Mouse (Mus musculus) left cerebral cortex, postnatal 10 days (tissue): ENCODE measurements at regions not wholly inside any gene's neighbourhood (a gene's known extent, or its start where the extent isn't known, plus 50 kb on each side); places are given as distances from the start of the nearest gene placed in this dataset.

Source experiments
- DNase-seq, 2 experiments: peaks; one replicate each; pipeline ENCODE4 v3.0.0; 2021 to 2022; ENCODE audit warnings: low spot score in 2 of 2, mixed read lengths in 1 of 2; ENCODE audit errors: extremely low spot score in 1 of 2
- intact Hi-C: fragments of 180-260 bp; cut with DNase I; formaldehyde crosslinking; loops from one replicate; pipeline ENCODE4 v1.15.1; 2025

DNA sequence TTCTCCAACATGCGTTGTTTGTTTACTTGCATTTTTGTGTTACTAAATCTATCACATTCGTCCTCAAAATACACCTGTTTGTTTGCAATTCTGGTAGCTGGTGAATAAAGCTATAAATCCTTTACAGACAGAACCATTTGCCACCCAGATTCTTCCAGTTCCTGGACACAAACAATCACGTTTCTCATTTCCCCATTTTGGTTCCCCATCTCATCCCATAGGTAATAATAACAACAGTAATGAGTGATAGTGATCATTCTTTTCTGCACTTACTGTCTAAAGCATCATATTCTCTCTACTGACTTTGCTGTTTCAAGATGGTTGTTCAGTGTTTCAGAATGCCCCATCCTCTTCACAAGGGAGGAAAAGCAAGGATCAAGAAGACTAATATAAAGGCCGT, 368.3 kb downstream of the Rpl36a-ps1 start:
- intact Hi-C loops: no loop called here
- DNase-seq: no peak

DNA sequence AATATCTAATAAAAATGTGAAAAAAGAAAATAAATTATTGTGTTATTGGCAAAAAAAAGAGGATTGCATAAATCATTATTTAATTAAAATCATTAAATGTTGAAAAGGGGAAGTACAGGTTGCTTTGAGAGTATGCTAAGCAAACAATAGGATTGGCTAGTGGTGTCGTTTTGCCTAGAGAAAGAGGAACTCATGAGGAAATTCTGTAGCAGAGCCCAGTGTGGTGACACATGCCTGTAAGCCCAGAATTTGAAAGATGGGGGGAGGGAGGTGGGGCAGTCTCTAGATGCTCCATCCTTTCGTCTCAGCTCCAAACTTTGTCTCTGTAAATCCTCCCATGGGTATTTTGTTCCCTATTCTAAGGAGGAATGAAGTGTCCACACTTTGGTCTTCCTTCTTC, 388.3 kb downstream of the Rpl36a-ps1 start:
- no peak for DNase-seq
- intact Hi-C loops: no loop called here

DNA sequence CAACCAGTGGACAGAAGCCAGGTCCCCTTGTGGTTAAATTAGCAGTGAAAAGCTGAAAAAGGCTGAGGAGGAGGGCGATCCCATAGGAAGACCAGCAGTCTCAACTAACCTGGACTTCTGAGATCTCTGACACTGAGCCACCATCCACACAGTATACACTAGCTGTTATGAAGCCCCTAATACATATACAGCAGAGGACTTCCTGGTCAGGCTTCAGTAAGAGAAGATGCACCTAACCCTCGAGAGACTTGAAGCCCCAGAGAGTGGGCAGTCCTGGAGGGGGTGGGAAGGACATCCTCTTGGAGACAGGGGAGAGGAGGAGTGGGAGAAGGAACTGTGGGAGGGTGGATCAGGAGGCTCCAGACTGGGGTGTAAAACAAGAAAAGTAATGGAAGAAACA, 397.9 kb downstream of the Rpl36a-ps1 start:
- intact Hi-C loops: no loop called here

DNA sequence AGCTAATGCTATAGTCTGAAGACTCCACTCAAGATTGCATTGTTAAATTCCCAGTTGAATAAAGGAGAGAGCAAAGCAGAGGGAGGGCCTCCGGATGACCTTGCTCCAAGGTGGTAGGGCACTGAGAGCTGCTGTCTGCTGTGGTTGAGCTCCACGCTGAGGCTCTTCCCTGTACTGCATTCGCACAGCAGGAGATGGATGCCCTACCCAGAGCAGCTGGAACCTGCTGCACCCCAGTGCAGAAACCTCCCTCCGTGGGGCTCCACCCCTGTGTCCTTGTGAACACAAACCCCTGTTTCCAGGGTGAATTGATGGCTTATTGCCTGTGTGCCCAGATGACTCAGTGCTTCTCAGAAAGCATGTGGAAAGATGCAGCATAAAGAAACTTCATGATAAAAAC, 404.3 kb downstream of the Rpl36a-ps1 start:
- intact Hi-C loops: no loop called here
- peak in 1 of 2 experiments; percentile 35 for DNase-seq

More for the DNA sequence above, 397.9 kb downstream of the Rpl36a-ps1 start:
- DNase-seq: no peak

DNA sequence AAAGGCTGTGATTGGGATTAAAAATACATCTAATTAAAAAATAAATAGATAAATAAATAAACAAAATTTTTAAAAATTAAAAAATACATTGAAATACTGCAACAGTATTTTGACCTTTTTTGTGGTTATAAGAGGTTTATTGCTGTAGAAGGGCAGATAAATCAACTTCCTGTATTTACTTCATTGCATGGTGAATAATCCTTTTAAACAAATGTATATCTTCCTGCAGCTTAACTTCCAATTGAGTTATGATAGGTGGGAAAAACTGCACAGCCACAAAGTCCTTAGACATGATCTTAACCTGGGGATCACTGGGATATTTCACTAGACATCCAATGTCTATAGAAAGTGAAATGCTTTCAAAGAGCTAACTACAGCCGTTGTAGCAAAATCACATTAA, 402.1 kb upstream of the Dach1 start:
- DNase-seq: no peak
- intact Hi-C loops: no loop called here

DNA sequence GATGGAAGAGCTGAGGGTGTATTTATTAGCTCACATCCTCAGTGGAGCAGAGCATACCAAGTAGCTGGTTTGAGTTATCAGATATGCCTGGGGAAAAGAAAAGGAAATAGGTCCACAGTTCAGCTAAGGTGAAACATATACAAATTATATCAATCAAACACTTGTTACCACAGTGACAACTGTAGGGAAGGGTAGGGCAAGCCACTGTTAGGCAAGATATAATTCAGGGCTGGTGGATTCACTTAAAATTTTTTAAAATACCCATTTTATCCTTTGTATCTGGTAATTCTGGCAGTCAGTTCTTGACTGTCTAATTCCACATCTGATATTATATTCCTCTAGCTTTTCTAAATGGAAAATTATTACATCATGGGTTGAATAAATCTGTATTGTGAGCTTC, 392.4 kb upstream of the Dach1 start:
- intact Hi-C loops: no loop called here
- DNase-seq: no peak

DNA sequence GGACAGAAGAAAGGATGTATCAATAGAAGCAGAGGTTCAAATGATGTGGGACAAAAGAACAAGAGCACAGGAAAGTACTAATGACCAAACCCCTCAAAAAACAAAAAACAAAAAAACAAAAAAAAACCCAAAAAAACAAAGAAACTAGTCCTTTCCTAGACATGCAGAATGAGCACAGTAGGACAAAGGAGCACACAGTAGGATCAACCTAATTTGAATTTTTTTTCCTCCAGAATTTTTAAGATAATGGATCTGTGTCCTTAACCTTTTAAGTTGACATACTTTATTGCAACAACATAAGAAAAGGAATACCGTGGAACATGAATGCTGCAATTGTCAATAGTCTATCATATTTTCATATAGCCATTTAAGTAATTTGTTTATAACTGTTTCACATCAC, 370.2 kb upstream of the Dach1 start:
- intact Hi-C loops: no loop called here
- no peak for DNase-seq

DNA sequence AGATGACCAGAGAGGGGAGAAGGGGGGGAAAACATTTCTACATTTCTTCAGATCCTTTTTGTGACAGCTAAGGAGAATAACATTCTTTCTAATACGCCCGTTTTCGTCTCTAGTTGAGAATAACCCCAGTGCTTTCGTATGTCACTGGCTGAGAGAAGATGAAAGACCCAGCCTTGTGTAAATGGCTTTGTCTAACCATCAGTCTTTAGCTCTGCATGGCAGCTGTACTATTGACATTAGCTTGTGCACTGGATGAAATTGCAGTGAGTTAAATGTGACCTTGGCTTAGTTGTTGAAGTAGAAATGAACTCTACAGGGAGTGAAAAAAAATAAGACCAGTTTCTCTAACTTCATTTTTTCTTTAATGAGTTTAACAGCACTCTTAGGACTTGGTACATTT, 368.7 kb upstream of the Dach1 start:
- DNase-seq: no peak
- intact Hi-C loops: no loop called here

DNA sequence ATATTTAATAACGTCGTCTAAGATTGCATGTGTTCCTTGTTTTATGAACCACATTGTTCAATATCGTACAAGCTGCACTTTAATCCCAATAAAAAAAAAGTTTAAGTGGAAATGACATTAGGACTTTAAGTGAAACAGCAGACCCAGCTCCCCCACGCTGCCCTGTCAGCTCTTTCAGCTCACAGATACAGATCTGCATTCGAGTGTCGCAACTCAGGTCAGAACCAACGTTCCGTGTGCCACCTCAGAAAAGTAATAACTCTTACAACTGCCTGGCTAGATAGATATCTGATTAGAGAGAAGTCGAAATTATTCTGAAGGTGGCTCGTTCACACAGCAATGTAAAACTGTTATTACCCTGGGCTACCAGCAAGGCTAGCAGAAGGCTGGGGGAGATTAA, 364.0 kb upstream of the Dach1 start:
- DNase-seq: no peak
- intact Hi-C loops: no loop called here

DNA sequence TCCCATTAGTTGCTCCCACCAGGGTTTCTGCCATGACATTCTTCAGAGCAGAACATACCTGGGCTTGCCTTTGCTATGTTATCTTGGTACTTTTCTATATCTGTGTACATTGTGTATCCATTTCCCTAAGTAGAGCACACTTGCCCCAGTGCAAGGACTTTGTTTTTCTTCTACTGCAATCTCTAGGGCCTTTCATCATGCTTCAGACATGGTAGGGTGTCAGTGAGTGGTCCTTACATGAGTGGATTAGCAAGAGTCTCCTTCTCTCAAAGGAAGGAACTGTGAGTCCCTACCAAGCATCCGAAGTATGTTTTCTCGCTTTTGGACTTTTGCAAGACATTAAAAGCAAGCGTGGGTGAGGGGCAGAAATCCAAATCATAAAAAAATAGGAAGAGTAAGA, 351.4 kb upstream of the Dach1 start:
- intact Hi-C loops: no loop called here
- no peak for DNase-seq

DNA sequence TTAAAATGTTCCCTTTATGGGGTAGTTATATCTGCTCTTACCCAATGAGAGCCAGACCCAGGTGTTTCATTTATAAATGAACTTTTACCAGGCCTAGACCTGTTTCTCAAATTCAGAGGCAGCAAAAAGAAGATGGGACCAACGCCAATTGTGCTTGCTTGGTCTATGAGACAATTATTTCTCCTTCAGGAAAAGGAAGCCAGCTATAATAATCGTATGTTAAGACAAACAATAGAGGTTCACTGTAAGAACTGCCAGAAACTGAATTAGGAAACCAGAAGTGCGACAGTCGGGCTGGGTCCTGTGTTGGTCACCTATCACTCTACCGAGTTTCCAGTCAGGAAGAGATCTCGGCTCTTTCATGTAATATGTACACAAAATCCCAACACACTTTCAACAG, 335.8 kb upstream of the Dach1 start:
- intact Hi-C loops: no loop called here
- no peak for DNase-seq

DNA sequence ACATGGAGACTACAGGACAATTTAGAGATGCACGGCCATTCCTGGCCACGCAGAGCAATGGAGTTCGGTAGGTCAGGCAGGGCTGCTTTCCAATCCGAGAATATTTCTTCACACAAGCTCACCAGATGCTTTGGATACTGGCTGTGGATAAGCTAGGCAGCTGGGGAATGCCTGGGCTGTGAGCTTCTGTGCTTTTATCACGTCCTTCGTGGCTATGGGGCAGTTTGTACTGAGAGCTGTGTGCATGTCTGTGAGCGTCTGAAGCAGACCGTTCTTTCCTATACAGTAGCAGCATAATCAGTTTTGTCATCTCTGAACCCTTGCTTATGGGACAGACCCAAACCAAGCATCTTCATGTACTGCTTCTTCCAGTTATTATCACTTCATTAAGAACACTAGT, 307.9 kb upstream of the Dach1 start:
- no peak for DNase-seq
- intact Hi-C loops: no loop called here

DNA sequence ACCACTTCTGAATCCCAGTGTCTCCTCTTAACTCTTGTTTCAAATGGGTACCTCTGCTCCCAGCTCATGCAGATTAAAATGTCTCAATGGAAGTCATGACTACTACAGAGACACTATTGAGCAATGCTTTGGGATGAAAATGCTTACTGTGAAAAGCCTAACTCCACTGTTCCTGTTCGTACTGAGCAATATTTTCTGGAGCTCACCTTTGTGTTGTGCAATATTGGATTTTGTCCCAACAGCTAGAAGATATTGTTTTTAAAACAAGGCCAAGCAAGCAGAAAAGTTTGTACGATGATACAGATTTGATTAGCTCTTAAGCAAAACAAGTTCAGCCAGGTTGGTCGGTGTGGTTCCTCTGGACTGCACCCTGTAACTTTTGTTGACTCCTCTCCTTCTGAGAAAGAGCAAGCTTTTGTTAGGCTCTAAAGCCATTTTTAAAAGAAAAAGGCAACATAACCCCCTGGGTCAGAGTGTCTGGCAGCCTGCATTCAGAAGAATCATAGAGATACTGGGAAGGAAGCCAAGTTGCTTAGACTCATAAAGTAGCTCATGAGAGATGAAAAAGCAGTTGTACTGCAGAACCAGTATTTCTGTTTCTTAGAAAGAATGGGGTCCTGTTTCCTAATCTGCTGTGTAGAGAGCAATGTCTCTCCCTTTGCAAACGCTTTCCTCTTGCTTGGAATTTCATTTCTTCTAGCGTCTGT, 302.4 kb upstream of the Dach1 start:
- intact Hi-C loops: no loop called here
- no peak for DNase-seq

DNA sequence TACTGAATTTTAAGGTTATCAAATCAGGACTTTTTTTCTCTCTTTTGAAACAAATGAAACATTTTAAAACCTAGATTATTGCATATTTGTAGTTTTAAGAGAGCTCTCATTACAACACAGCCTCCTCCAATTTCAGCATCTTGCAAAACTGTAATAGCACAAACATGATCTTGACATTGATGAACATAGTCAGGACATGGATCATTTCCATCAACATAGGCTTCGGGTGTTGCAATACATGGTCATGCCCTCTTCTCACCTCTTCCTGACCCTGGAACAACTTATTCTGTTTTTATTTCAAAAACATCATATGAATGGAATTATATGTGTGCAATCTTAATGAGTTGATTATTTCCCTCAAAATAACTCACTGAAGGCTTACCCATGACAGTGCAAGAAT, 284.9 kb upstream of the Dach1 start:
- intact Hi-C loops: no loop called here
- no peak for DNase-seq

DNA sequence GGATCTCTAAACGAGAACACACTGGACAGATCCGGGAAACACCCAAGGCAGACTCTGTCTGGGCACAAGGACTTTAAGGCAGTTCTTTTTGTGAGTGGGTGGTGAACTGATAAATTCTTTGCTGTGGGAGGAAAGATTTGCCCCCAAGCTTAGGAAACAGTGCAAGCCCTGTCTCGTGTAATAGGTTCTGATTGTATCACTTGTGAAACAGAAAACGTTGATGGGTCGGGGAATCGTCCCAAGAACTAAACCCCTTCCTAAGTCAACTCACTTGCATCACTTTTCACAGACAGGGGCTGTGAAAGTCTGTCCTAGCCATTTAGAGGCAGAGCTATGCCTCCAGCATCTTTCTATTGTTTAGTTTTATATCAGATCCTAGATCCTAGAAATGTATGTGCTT, 282.6 kb upstream of the Dach1 start:
- intact Hi-C loops: no loop called here
- DNase-seq: no peak

DNA sequence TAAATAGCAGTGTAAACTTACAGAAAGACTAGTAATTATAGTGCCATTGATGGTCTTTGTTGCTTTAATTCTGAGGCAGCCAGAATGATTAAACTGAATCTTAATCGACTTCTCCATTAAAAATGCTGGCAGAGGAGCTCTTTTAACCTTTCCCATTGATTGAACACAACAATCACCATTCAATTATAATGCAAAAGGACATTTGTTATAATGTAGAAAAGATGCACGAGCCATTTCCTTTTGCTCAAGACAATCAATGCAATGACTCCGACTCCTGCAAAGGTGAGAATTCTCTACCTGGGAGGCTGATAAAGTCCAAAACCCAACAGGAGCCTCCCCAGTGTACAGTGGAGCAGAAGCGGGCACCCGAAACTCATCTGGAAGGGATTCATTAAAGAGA, 280.0 kb upstream of the Dach1 start:
- DNase-seq: no peak
- intact Hi-C loops: no loop called here

DNA sequence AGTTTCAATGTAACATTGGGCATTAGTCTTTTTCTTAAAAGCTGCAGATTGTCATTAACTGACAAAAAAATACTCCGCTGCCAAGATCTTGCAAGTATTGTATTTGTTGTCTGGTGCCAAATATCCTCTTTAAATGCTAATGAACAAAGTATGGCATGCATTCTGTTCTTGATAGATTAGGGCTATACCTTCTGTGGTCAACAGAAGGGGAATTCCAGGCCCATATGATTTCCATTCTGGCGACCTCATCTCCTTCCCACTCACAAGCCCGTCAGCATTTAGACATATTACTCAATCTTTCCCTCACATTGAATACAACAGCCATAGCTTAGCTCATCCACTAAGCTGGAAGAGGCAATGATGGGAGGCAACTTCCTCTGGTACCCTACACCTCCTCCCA, 272.8 kb upstream of the Dach1 start:
- intact Hi-C loops: no loop called here
- DNase-seq: no peak

DNA sequence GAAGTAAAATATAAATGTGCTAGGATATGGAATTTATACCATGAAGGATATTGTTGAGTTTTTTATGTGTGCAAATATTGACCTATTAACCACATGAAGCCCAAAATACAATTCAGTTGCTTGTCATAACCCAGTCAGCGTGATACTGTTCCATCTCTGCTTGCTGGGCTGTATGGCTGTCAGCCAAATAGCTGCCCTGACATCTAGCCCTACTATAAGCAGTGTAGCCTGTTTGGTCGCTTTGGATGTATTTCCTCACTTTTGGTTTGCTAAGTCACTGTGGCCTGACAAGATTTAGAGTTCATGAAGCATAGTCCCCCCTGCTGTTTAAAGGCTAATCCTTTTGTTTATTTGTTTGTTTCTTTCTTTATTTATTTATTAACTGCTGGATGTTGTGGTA, 272.4 kb upstream of the Dach1 start:
- intact Hi-C loops: no loop called here
- DNase-seq: no peak

DNA sequence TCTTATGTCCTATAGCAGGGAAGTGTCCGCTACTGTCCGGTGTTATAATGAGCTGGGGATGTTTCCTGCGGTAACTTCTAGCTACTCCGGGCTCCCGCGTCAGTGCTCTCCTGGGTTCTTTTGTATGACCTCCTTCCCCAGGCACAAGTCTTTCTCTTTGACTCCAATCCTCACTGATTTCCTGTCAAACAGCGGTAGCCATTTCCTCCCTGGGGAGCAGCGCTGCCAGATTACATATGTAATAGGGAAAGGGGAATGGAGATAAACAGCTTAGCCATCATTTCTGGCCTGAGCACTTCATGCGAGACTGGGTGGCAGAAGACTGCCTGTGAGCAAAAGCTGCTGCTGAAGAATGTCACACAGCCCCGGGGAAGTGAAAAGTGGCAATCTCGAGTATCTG, 262.4 kb upstream of the Dach1 start:
- peak in 1 of 2 experiments; percentile 15 for DNase-seq
- intact Hi-C loops: no loop called here

DNA sequence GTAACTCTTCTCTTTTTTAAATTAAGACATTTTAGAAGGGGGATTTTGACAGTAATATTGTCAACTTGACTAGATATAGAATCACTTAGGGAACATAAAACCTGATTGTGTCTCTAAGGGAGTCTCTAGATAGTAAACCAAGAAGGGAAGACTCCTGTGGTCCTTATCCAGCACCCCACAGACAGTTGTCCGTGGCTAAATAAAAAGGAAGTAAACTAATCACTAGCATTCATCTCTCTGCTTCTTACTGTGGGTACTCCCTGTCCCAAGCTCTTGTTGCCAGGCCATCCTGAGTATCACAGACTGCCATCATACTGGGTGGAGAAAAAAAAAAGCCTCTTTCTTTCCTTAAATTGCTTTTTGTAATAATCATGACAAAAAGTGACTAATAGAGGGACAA, 248.2 kb upstream of the Dach1 start:
- no peak for DNase-seq
- intact Hi-C loops: no loop called here

DNA sequence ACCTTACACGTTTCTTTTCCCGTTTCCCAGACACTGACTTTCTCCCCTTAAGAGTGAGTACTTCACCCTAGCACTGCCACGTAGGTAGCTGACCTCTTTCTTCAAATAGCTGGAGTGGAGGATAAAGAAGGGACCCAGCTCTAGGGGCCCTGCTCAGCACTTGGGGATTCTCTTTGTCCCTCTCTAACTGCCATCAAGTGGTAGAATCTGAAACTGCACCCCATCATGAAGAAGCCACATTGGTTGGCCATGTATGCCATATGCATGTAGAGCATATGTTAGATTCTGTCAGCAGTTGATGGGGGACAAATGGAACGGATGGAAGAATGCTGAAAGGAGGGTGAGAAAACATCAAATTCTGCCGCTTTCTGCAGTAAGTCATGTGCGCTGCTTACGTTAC, 244.6 kb upstream of the Dach1 start:
- DNase-seq: no peak

More for the DNA sequence above, 244.6 kb upstream of the Dach1 start:
- intact Hi-C loops: no loop called here
